Mouse (Mus musculus) testis, adult 2 months (tissue): ENCODE data around the gene Mcf2l.

Experiments used
- CTCF ChIP-seq: fragments of 200-500 bp; IDR thresholded peaks from 2 replicates; pipeline ENCODE4 v1.5.1; 2012; ENCODE audit warnings: low read depth, mild to moderate bottlenecking, inconsistent platforms, low read length, moderate library complexity; ENCODE audit not compliant: control insufficient read depth, insufficient read depth, insufficient replicate concordance
- POLR2A ChIP-seq: fragments of 200-500 bp; IDR thresholded peaks from 2 replicates; pipeline ENCODE4 v1.6.1; 2012; ENCODE audit warnings: low read depth, mild to moderate bottlenecking, inconsistent platforms, low read length, moderate library complexity; ENCODE audit not compliant: control insufficient read depth

- TF ChIP-seq CTCF (no peak), POLR2A (no peak)
Observed at GRCm38 (mm10) chr8:12829381-12829780, 44.2 kb upstream of the Mcf2l start.
